Mouse (Mus musculus) heart, postnatal 0 days (tissue): ENCODE data around the gene Cpne6. TPM values are rescaled to one million over a fixed set of nuclear protein-coding genes. Genes with fewer than 3 reads are reported as not detected.

ENCODE experiments used
- ATAC-seq: fragments of 200-750 bp; cut with Nextera tagmentation; 2 replicates; pipeline ENCODE4 v1.8.0; 2017; ENCODE audit warnings: low read depth, moderate number of reproducible peaks, moderate library complexity; ENCODE audit not compliant: insufficient read depth
- DNase-seq: peaks from one replicate; pipeline ENCODE4 v3.0.0-alpha.2; 2016; ENCODE audit warnings: low spot score
- H3K27ac ChIP-seq: fragments of 300-500 bp; sonication (generic); 2 replicates; pipeline ENCODE4 v1.5.1; 2014; ENCODE audit warnings: low read depth, mild to moderate bottlenecking
- H3K27me3 ChIP-seq: fragments of 300-500 bp; sonication (generic); 2 replicates; pipeline ENCODE4 v1.6.1; 2014; ENCODE audit warnings: low read length, mixed read lengths; ENCODE audit not compliant: control insufficient read depth, insufficient read depth
- H3K36me3 ChIP-seq: fragments of 300-500 bp; sonication (generic); replicated peaks from 2 replicates; pipeline ENCODE4 v1.6.1; 2014; ENCODE audit warnings: low read length, mixed read lengths; ENCODE audit not compliant: control insufficient read depth, insufficient read depth
- H3K4me1 ChIP-seq: fragments of 300-500 bp; sonication (generic); 2 replicates; pipeline ENCODE4 v1.6.1; 2014; ENCODE audit warnings: antibody characterized with exemption; ENCODE audit not compliant: control insufficient read depth, insufficient read depth
- H3K4me2 ChIP-seq: fragments of 300-500 bp; sonication (generic); 2 replicates; pipeline ENCODE4 v1.6.1; 2014; ENCODE audit warnings: low read depth, mild to moderate bottlenecking, low read length, moderate library complexity
- H3K4me3 ChIP-seq: fragments of 300-500 bp; sonication (generic); 2 replicates; pipeline ENCODE4 v1.5.1; 2014; ENCODE audit warnings: low read depth, low read length
- H3K9ac ChIP-seq: fragments of 300-500 bp; sonication (generic); replicated peaks from 2 replicates; pipeline ENCODE4 v1.6.1; 2014; ENCODE audit warnings: low read depth, low read length, mixed read lengths
- H3K9me3 ChIP-seq: fragments of 300-500 bp; sonication (generic); replicated peaks from 2 replicates; pipeline ENCODE4 v1.6.1; 2016; ENCODE audit warnings: low read length; ENCODE audit not compliant: control insufficient read depth
- CTCF ChIP-seq: IDR thresholded peaks from 2 replicates; pipeline ENCODE4 v1.5.1; 2016; ENCODE audit warnings: antibody characterized with exemption, control low read depth, low read depth
- EP300 ChIP-seq: IDR thresholded peaks from 2 replicates; pipeline ENCODE4 v1.6.1; 2016; ENCODE audit warnings: antibody characterized with exemption, low read depth
- WGBS: fragments of 180-500 bp; shearing (Covaris S2); extraction: QIAGEN DNeasy Blood & Tissue Kit; methylation state at CpG from one replicate; pipeline ENCODE4 v1.1.7; 2014; 5-methylcytosine and 5-hydroxymethylcytosine counted together
- polyA plus RNA-seq: library from polyadenylated mRNA; unstranded; fragments of >200 nt; fragmentation: Nextera tagmentation; extraction: Ambion mirVana; gene quantifications from 2 replicates; pipeline ENCODE4 v1.2.1, GENCODE M21; 2015
- total RNA-seq: library from RNA; depleted of rRNA; stranded (reverse); fragments of >200 nt; gene quantifications from 2 replicates; pipeline ENCODE4 v1.2.3, GENCODE M21; 2014; ENCODE audit warnings: low replicate concordance; rRNA removed

Cpne6 gene
- total and polyA plus RNA-seq, 2 experiments from 2014 or later: 0.08 TPM

DNA sequence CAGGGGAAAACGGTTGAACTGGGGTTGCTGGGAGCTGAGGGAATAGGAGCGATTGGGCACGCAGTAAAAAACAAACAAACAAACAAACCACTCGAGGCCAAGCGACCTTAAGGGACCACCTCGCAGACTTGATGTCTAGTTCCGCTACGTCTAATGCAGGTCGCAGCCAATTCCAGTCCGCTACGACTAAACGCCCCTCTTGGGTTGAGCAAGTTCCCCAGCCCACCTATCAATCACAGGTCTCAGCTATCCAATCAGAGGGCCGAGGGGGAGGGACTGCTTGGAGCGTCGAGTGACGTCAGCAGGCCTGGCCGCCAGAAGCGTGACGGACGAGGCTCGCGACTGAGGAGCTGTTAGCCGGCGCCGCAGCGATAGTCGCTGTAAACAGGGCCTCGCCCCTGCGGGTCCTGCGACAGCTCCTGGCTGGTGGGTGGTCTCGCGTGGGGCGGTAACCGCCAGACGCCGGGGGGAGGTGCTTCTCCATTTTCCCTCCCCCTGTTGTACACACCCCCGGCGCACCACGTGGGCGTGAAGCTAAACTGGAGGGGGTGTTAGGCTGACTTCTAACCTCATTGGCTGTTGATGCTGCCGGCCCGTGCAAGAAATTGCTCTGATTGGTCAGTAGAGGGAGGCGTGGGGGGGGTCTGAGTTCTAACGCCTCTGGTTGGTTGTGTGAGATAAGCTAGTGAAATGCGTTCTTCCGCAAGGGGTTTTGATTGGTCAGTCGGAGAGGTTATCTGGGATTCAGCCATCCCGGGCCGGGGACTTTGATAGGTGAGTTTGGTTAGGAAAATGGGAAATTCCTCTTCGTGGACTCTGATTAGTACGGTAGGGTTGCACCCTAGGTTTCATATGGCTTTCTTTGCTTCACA, 50.2 kb downstream of the Cpne6 start, which contains the start of gene A730061H03Rik:
A730061H03Rik (minus strand) TSS at position 205 of the 872 bp plus-strand sequence.
- Histone ChIP-seq H3K4me1 (peaks cover 6% of the 10 kb centered on the region), H3K9me3 (no peaks in the 10 kb centered on the region), H3K27me3 (no peaks in the 10 kb centered on the region), H3K4me3 (peak within 1 kb of the TSS; percentile 77), H3K4me2 (peak within 1 kb of the TSS; percentile 77), H3K27ac (peak within 1 kb of the TSS; percentile 99), H3K9ac (peak within 1 kb of the TSS; percentile 82), H3K36me3 (peaks cover 31% of the 10 kb centered on the region)
- peak; percentile 92 for ATAC-seq
- DNase-seq: peak; percentile 99
- peak; percentile 92 for TF ChIP-seq EP300
- TF ChIP-seq CTCF: no peak
- under 1% methylated on average over 51 of the region's 51 CpGs for WGBS

GRCm38 (mm10) chr14:55561860-55562259, 51.6 kb downstream of the Cpne6 start:
- H3K27me3 ChIP-seq: no peaks in the 10 kb centered on the region
- peaks cover 45% of the 10 kb centered on the region for H3K36me3 ChIP-seq
- H3K4me3 ChIP-seq: no peak overlapping the region
- DNase-seq: no peak
- WGBS: 86% methylated on average over 10 of the region's 10 CpGs
- H3K9ac ChIP-seq: no peak overlapping the region
- TF ChIP-seq EP300 (no peak), CTCF (no peak)
- H3K4me1 ChIP-seq: peaks cover 6% of the 10 kb centered on the region
- H3K27ac ChIP-seq: no peak overlapping the region
- H3K4me2 ChIP-seq: 0 out of 2 replicates have a peak overlapping the region, but pooled peaks have one; percentile 77
- no peaks in the 10 kb centered on the region for H3K9me3 ChIP-seq
- ATAC-seq: no peak

DNA sequence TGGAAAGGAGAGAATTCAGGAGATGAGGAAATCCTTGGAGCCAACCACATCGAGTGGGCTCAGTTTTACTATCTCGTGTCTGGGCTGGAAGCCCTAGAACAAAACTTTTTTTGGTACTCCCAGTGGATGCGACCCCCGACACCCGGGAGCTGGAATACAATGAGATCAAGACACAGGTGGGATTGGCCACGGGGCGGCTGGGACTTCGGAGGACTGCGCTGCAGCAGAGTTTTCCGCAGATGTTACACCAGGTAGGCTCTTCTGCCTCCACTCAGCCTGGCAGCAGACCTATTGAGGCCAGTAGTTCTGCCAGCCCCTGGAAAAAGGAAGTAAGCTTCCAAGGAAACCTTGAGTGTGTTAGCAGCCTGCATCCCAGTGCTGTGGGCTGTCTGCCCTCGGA, 53.0 kb downstream of the Cpne6 start:
- H3K36me3 ChIP-seq: peaks cover 59% of the 10 kb centered on the region
- H3K4me1 ChIP-seq: peaks cover 6% of the 10 kb centered on the region

DNA sequence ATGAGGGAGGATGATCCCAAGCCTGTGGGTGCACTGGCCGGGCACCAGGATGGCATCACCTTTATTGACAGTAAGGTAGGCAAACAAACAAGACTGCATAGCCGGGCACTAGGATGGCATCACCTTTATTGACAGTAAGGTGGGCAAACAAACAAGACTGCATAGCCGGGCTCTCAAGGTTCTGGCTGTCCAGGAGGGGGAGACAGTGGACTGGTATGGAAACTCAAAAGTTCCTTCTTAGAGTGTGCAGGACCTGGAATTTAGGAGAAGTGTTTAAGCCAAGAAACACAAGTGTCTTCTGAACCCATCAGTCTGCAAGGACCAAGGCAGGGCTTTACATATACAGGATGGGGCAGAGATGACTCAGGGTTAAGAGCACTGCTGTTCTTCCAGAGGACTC, 55.5 kb downstream of the Cpne6 start:
- no peak overlapping the region for H3K27ac ChIP-seq
- no peaks in the 10 kb centered on the region for H3K9me3 ChIP-seq
- peaks cover 74% of the 10 kb centered on the region for H3K36me3 ChIP-seq
- no peak for ATAC-seq
- no peaks in the 10 kb centered on the region for H3K27me3 ChIP-seq
- H3K4me1 ChIP-seq: peaks cover 6% of the 10 kb centered on the region
- WGBS: 88% methylated on average over 3 of the region's 3 CpGs
- no peak for TF ChIP-seq EP300
- TF ChIP-seq CTCF: no peak
- H3K4me2 ChIP-seq: no peak overlapping the region
- no peak overlapping the region for H3K4me3 ChIP-seq
- no peak for DNase-seq
- H3K9ac ChIP-seq: no peak overlapping the region

More for the DNA sequence above, 53.0 kb downstream of the Cpne6 start:
- no peaks in the 10 kb centered on the region for H3K27me3 ChIP-seq
- no peaks in the 10 kb centered on the region for H3K9me3 ChIP-seq
- no peak overlapping the region for H3K9ac ChIP-seq
- no peak overlapping the region for H3K27ac ChIP-seq
- H3K4me3 ChIP-seq: no peak overlapping the region
- WGBS: 86% methylated on average over 11 of the region's 11 CpGs
- DNase-seq (no peak), ATAC-seq (no peak)
- no peak for TF ChIP-seq EP300
- TF ChIP-seq CTCF: no peak
- H3K4me2 ChIP-seq: no peak overlapping the region

Other genes starting within 250 kb of the Cpne6 start
- 36.5 and 48.8 TPM in 2 replicates for gene Dhrs4, start 31.7 kb upstream of the Cpne6 start, total RNA-seq
- gene Dhrs4, start 31.7 kb upstream of the Cpne6 start, polyA plus RNA-seq: 82.5 and 83.3 TPM in 2 replicates
- 3.4 and 6.1 TPM in 2 replicates for gene Carmil3, start 19.8 kb upstream of the Cpne6 start, total RNA-seq
- 0.49 and 0.56 TPM in 2 replicates for gene Carmil3, start 19.8 kb upstream of the Cpne6 start, polyA plus RNA-seq
- not detected in 2 replicates for gene Nrl, start 14.5 kb downstream of the Cpne6 start, total RNA-seq
- not detected in 2 replicates for gene Nrl, start 14.5 kb downstream of the Cpne6 start, polyA plus RNA-seq
- gene Pck2, start 29.8 kb downstream of the Cpne6 start, total RNA-seq: 48.3 and 85.2 TPM in 2 replicates
- gene Pck2, start 29.8 kb downstream of the Cpne6 start, polyA plus RNA-seq: 22.6 and 24.2 TPM in 2 replicates
- 74.4 and 84.9 TPM in 2 replicates for gene Dcaf11, start 49.6 kb downstream of the Cpne6 start, total RNA-seq
- gene Dcaf11, start 49.6 kb downstream of the Cpne6 start, polyA plus RNA-seq: 75.2 and 81.6 TPM in 2 replicates
- gene A730061H03Rik, start 50.0 kb downstream of the Cpne6 start, total RNA-seq: 15.5 TPM in 1 of 2 replicates, not detected in the other
- gene A730061H03Rik, start 50.0 kb downstream of the Cpne6 start, polyA plus RNA-seq: 1.3 and 1.4 TPM in 2 replicates
- gene Fitm1, start 65.2 kb downstream of the Cpne6 start, total RNA-seq: 212 and 277 TPM in 2 replicates
- 181 and 195 TPM in 2 replicates for gene Fitm1, start 65.2 kb downstream of the Cpne6 start, polyA plus RNA-seq
- 145 and 181 TPM in 2 replicates for gene Psme1, start 67.7 kb downstream of the Cpne6 start, total RNA-seq
- gene Psme1, start 67.7 kb downstream of the Cpne6 start, polyA plus RNA-seq: 250 and 254 TPM in 2 replicates
- 36.1 and 37.6 TPM in 2 replicates for gene Emc9, start 74.9 kb downstream of the Cpne6 start, total RNA-seq
- 52.9 and 54.1 TPM in 2 replicates for gene Emc9, start 74.9 kb downstream of the Cpne6 start, polyA plus RNA-seq
- gene Psme2, start 80.7 kb downstream of the Cpne6 start, total RNA-seq: 35.3 and 352 TPM in 2 replicates
- gene Psme2, start 80.7 kb downstream of the Cpne6 start, polyA plus RNA-seq: 220 and 234 TPM in 2 replicates
- 15.0 and 20.1 TPM in 2 replicates for gene Rnf31, start 81.3 kb downstream of the Cpne6 start, total RNA-seq
- gene Rnf31, start 81.3 kb downstream of the Cpne6 start, polyA plus RNA-seq: 10.3 and 13.6 TPM in 2 replicates
- gene Irf9, start 93.1 kb downstream of the Cpne6 start, total RNA-seq: 31.5 and 44.7 TPM in 2 replicates
- gene Irf9, start 93.1 kb downstream of the Cpne6 start, polyA plus RNA-seq: 11.6 and 14.2 TPM in 2 replicates
- 1.5 and 9.1 TPM in 2 replicates for gene Rec8, start 107.6 kb downstream of the Cpne6 start, total RNA-seq
- gene Rec8, start 107.6 kb downstream of the Cpne6 start, polyA plus RNA-seq: 1.9 and 2.1 TPM in 2 replicates
- gene Ipo4, start 125.5 kb downstream of the Cpne6 start, total RNA-seq: 34.9 and 49.8 TPM in 2 replicates
- 32.0 and 37.6 TPM in 2 replicates for gene Ipo4, start 125.5 kb downstream of the Cpne6 start, polyA plus RNA-seq
- 0.15 and 6.9 TPM in 2 replicates for gene Gm49378, start 127.5 kb downstream of the Cpne6 start, total RNA-seq
- 1.1 and 1.2 TPM in 2 replicates for gene Gm49378, start 127.5 kb downstream of the Cpne6 start, polyA plus RNA-seq
- gene Tm9sf1, start 133.4 kb downstream of the Cpne6 start, total RNA-seq: 62.8 and 83.3 TPM in 2 replicates
- gene Tm9sf1, start 133.4 kb downstream of the Cpne6 start, polyA plus RNA-seq: 62.7 and 67.4 TPM in 2 replicates
- 0.12 TPM in 1 of 2 replicates, not detected in the other for gene Tssk4, start 139.7 kb downstream of the Cpne6 start, total RNA-seq
- 0.25 and 0.31 TPM in 2 replicates for gene Tssk4, start 139.7 kb downstream of the Cpne6 start, polyA plus RNA-seq
- 62.4 and 66.0 TPM in 2 replicates for gene Mdp1, start 150.1 kb downstream of the Cpne6 start, total RNA-seq
- 98.6 and 104 TPM in 2 replicates for gene Mdp1, start 150.1 kb downstream of the Cpne6 start, polyA plus RNA-seq
- 27.4 and 31.8 TPM in 2 replicates for gene Gmpr2, start 161.5 kb downstream of the Cpne6 start, total RNA-seq
- gene Gmpr2, start 161.5 kb downstream of the Cpne6 start, polyA plus RNA-seq: 27.7 and 29.2 TPM in 2 replicates
- gene Nedd8, start 161.7 kb downstream of the Cpne6 start, total RNA-seq: 137 and 141 TPM in 2 replicates
- 460 and 483 TPM in 2 replicates for gene Nedd8, start 161.7 kb downstream of the Cpne6 start, polyA plus RNA-seq
- 11.9 and 20.2 TPM in 2 replicates for gene Tinf2, start 171.4 kb downstream of the Cpne6 start, total RNA-seq
- gene Tinf2, start 171.4 kb downstream of the Cpne6 start, polyA plus RNA-seq: 15.9 and 17.1 TPM in 2 replicates
- gene Tgm1, start 203.5 kb downstream of the Cpne6 start, total RNA-seq: 0.85 and 1.3 TPM in 2 replicates
- gene Tgm1, start 203.5 kb downstream of the Cpne6 start, polyA plus RNA-seq: 0.11 and 0.27 TPM in 2 replicates
- 35.6 and 36.8 TPM in 2 replicates for gene Rabggta, start 211.8 kb downstream of the Cpne6 start, total RNA-seq
- 20.8 and 21.8 TPM in 2 replicates for gene Rabggta, start 211.8 kb downstream of the Cpne6 start, polyA plus RNA-seq
- gene Dhrs1, start 235.2 kb downstream of the Cpne6 start, total RNA-seq: 51.9 and 58.1 TPM in 2 replicates
- gene Dhrs1, start 235.2 kb downstream of the Cpne6 start, polyA plus RNA-seq: 62.9 and 65.0 TPM in 2 replicates
- 20.2 and 26.3 TPM in 2 replicates for gene Nop9, start 235.2 kb downstream of the Cpne6 start, total RNA-seq
- 13.1 and 14.2 TPM in 2 replicates for gene Nop9, start 235.2 kb downstream of the Cpne6 start, polyA plus RNA-seq
- 0.31 and 0.34 TPM in 2 replicates for gene Cideb, start 248.0 kb downstream of the Cpne6 start, total RNA-seq
- gene Cideb, start 248.0 kb downstream of the Cpne6 start, polyA plus RNA-seq: 2.8 and 3.6 TPM in 2 replicates